Mouse (Mus musculus): ENCODE measurements around the gene Slc6a17.

Slc6a17 gene

GRCm38 (mm10) chr3:107466577-107466976 lies 51.2 kb downstream of the Slc6a17 start:
- DNase-seq (ENCODE audit: low spot score): no peak

- peak; percentile 43 for DNase-seq (ENCODE audit: low spot score)
Measured at GRCm38 (mm10) chr3:107462160-107462559, 55.7 kb downstream of the Slc6a17 start.

GRCm38 (mm10) chr3:107459773-107460431 lies 57.9 kb downstream of the Slc6a17 start:
- DNase-seq (ENCODE audit: low spot score): no peak

- no peak for DNase-seq (ENCODE audit: low spot score)
Measured at GRCm38 (mm10) chr3:107459196-107459772, 58.5 kb downstream of the Slc6a17 start, which contains the start of gene Kcnc4. TSS of gene Kcnc4 (minus strand) at chr3:107459552.

- no peak for DNase-seq (ENCODE audit: low spot score)
Measured at GRCm38 (mm10) chr3:107458528-107459195, 59.2 kb downstream of the Slc6a17 start.

- no peak for DNase-seq (ENCODE audit: low spot score)
Measured at GRCm38 (mm10) chr3:107458104-107458503, 59.7 kb downstream of the Slc6a17 start.

GRCm38 (mm10) chr3:107454280-107454679 lies 63.5 kb downstream of the Slc6a17 start:
- DNase-seq (ENCODE audit: low spot score): no peak

- no peak for DNase-seq (ENCODE audit: low spot score)
Measured at GRCm38 (mm10) chr3:107446822-107447221, 71.0 kb downstream of the Slc6a17 start.

GRCm38 (mm10) chr3:107443866-107444265 lies 74.0 kb downstream of the Slc6a17 start:
- DNase-seq (ENCODE audit: low spot score): no peak

- no peak for DNase-seq (ENCODE audit: low spot score)
Measured at GRCm38 (mm10) chr3:107442191-107442590, 75.6 kb downstream of the Slc6a17 start.

GRCm38 (mm10) chr3:107441306-107441705 lies 76.5 kb downstream of the Slc6a17 start:
- DNase-seq (ENCODE audit: low spot score): no peak

- no peak for DNase-seq (ENCODE audit: low spot score)
Measured at GRCm38 (mm10) chr3:107439280-107439679, 78.5 kb downstream of the Slc6a17 start.

GRCm38 (mm10) chr3:107437666-107438065 lies 80.2 kb downstream of the Slc6a17 start:
- no peak for DNase-seq (ENCODE audit: low spot score)

GRCm38 (mm10) chr3:107436434-107436833 lies 81.4 kb downstream of the Slc6a17 start:
- no peak for DNase-seq (ENCODE audit: low spot score)

GRCm38 (mm10) chr3:107433614-107434013 lies 84.2 kb downstream of the Slc6a17 start:
- DNase-seq (ENCODE audit: low spot score): no peak

GRCm38 (mm10) chr3:107431268-107431667 lies 86.5 kb downstream of the Slc6a17 start:
- DNase-seq (ENCODE audit: low spot score): no peak

- DNase-seq (ENCODE audit: low spot score): no peak
Measured at GRCm38 (mm10) chr3:107424258-107425041, 93.4 kb downstream of the Slc6a17 start.

- no peak for DNase-seq (ENCODE audit: low spot score)
Measured at GRCm38 (mm10) chr3:107420156-107420555, 97.7 kb downstream of the Slc6a17 start.

Measured in urinary bladder, postnatal 10 days (tissue).